Mouse (Mus musculus) liver, adult 2 months (tissue): ENCODE measurements around the gene Meiob. TPM values are rescaled to one million over a fixed set of nuclear protein-coding genes. Genes with fewer than 3 reads are reported as not detected.

Experiments
- DNase-seq: peaks from one replicate; pipeline ENCODE4 v3.0.0-alpha.2; 2011; ENCODE audit warnings: low read depth, low spot score; ENCODE audit errors: extremely low read depth
- H3K27ac ChIP-seq: fragments of 200-500 bp; replicated peaks from 2 replicates; pipeline ENCODE4 v1.5.1; 2012; ENCODE audit warnings: low read depth, mild to moderate bottlenecking, control low read depth, inconsistent platforms, low read length; ENCODE audit not compliant: insufficient read depth
- H3K27me3 ChIP-seq: fragments of 200-500 bp; 2 replicates; pipeline ENCODE4 v1.6.1; 2012; ENCODE audit warnings: mild to moderate bottlenecking, moderate library complexity, low read length, inconsistent platforms; ENCODE audit not compliant: control insufficient read depth, insufficient read depth
- H3K36me3 ChIP-seq: fragments of 200-500 bp; 2 replicates; pipeline ENCODE4 v1.6.1; 2012; ENCODE audit warnings: low read length, inconsistent platforms; ENCODE audit not compliant: control insufficient read depth, insufficient read depth
- H3K4me1 ChIP-seq: fragments of 200-500 bp; 2 replicates; pipeline ENCODE4 v1.6.1; 2011; ENCODE audit warnings: low read length; ENCODE audit not compliant: control insufficient read depth, insufficient read depth
- H3K4me3 ChIP-seq: fragments of 200-500 bp; 2 replicates; pipeline ENCODE4 v1.5.1; 2011; ENCODE audit warnings: low read depth, mild to moderate bottlenecking, control low read depth, low read length, moderate library complexity; ENCODE audit not compliant: insufficient read depth
- H3K79me2 ChIP-seq: fragments of 200-500 bp; 2 replicates; pipeline ENCODE4 v1.6.1; 2012; ENCODE audit warnings: inconsistent platforms, mild to moderate bottlenecking, low read length, moderate library complexity; ENCODE audit not compliant: control insufficient read depth, insufficient read depth
- H3K9ac ChIP-seq: fragments of 200-500 bp; 2 replicates; pipeline ENCODE4 v1.6.1; 2012; ENCODE audit warnings: low read depth, mild to moderate bottlenecking, control low read depth, inconsistent platforms, low read length
- CTCF ChIP-seq: fragments of 200-500 bp; IDR thresholded peaks from 2 replicates; pipeline ENCODE4 v1.5.1; 2011; ENCODE audit warnings: low read depth, low read length, control low read depth
- POLR2A ChIP-seq: fragments of 200-500 bp; IDR thresholded peaks from 2 replicates; pipeline ENCODE4 v1.6.1; 2011; ENCODE audit warnings: low read length, control low read depth; ENCODE audit not compliant: insufficient read depth; ENCODE audit errors: extremely low read depth
- WGBS: fragments of 180-500 bp; shearing (Covaris S2); methylation state at CpG from one replicate; pipeline ENCODE4 v1.1.7; 2018; 5-methylcytosine and 5-hydroxymethylcytosine counted together
- polyA plus RNA-seq: library from polyadenylated mRNA; depleted of rRNA; stranded (reverse); fragments of >200 nt; gene quantifications from 2 replicates; pipeline ENCODE4 v1.2.3, GENCODE M21; 2012
- total RNA-seq: library from RNA; depleted of rRNA; stranded (reverse); fragments of >200 nt; gene quantifications from 2 replicates; pipeline ENCODE4 v1.2.3, GENCODE M21; 2014

Gene Meiob
- total and polyA plus RNA-seq, 2 experiments: 0.59 to 6.7 TPM

GRCm38 (mm10) chr17:24812215-24812614 is 8.1 kb downstream of the Meiob start:
- Histone ChIP-seq H3K4me3 (no peak overlapping the region), H3K27ac (no peak overlapping the region), H3K4me1 (no peaks in the 10 kb centered on the region), H3K36me3 (no peaks in the 10 kb centered on the region), H3K27me3 (no peaks in the 10 kb centered on the region), H3K9ac (no peak overlapping the region), H3K79me2 (no peaks in the 10 kb centered on the region)
- WGBS: 80% methylated on average over 2 of the region's 2 CpGs
- no peak for DNase-seq
- TF ChIP-seq CTCF (no peak), POLR2A (no peak)

- H3K4me1 ChIP-seq: peaks cover 13% of the 10 kb centered on the region; the same call in 1 of the 2 replicates
- 89% methylated on average over 5 of the region's 5 CpGs for WGBS
- H3K4me3 ChIP-seq: no peak overlapping the region
- H3K27ac ChIP-seq: no peak overlapping the region
- DNase-seq: no peak
- H3K9ac ChIP-seq: no peak overlapping the region
- no peaks in the 10 kb centered on the region for H3K27me3 ChIP-seq
- H3K36me3 ChIP-seq: no peaks in the 10 kb centered on the region
- no peaks in the 10 kb centered on the region for H3K79me2 ChIP-seq
- no peak for TF ChIP-seq CTCF
- no peak for TF ChIP-seq POLR2A
Measured at GRCm38 (mm10) chr17:24815256-24815655, 11.2 kb downstream of the Meiob start.

- 12% methylated on average over 1 of the region's 1 CpGs for WGBS
- TF ChIP-seq CTCF (peak; percentile 20; the same call in 1 of the 2 replicates), POLR2A (no peak)
Measured at GRCm38 (mm10) chr17:24817503-24817902, 13.4 kb downstream of the Meiob start.

GRCm38 (mm10) chr17:24818172-24818571 is 14.1 kb downstream of the Meiob start:
- peak; percentile 54 for DNase-seq
- Histone ChIP-seq H3K4me1 (peaks cover 31% of the 10 kb centered on the region), H3K9ac (peak overlapping the region; percentile 32; the same call in 1 of the 2 replicates), H3K79me2 (no peaks in the 10 kb centered on the region), H3K4me3 (no peak overlapping the region), H3K27ac (peak overlapping the region; percentile 66), H3K27me3 (no peaks in the 10 kb centered on the region), H3K36me3 (no peaks in the 10 kb centered on the region)
- WGBS: 12% methylated on average over 6 of the region's 6 CpGs
- TF ChIP-seq POLR2A: no peak
- TF ChIP-seq CTCF: no peak

More at GRCm38 (mm10) chr17:24817503-24817902, 13.4 kb downstream of the Meiob start:
- no peaks in the 10 kb centered on the region for H3K79me2 ChIP-seq
- H3K9ac ChIP-seq: peak overlapping the region; percentile 36; the same call in 1 of the 2 replicates
- no peaks in the 10 kb centered on the region for H3K36me3 ChIP-seq
- H3K4me3 ChIP-seq: no peak overlapping the region
- DNase-seq: peak; percentile 61
- H3K4me1 ChIP-seq: peaks cover 29% of the 10 kb centered on the region
- H3K27ac ChIP-seq: peak overlapping the region; percentile 78
- H3K27me3 ChIP-seq: no peaks in the 10 kb centered on the region

GRCm38 (mm10) chr17:24819469-24819868 is 15.4 kb downstream of the Meiob start:
- Histone ChIP-seq H3K36me3 (no peaks in the 10 kb centered on the region), H3K9ac (no peak overlapping the region), H3K79me2 (no peaks in the 10 kb centered on the region), H3K27me3 (no peaks in the 10 kb centered on the region), H3K4me1 (peaks cover 31% of the 10 kb centered on the region), H3K27ac (no peak overlapping the region; the same call in 1 of the 2 replicates), H3K4me3 (no peak overlapping the region)
- peak; percentile 99 for DNase-seq
- WGBS: 16% methylated on average over 2 of the region's 2 CpGs
- TF ChIP-seq POLR2A (no peak), CTCF (no peak)
